Mouse (Mus musculus) ES-Bruce4 (cell line): ENCODE results near the gene Coro1c.

Source experiments
- CTCF ChIP-seq: IDR thresholded peaks from one replicate; pipeline ENCODE4 v1.8.1; 2011; ENCODE audit warnings: low read depth, low read length
- POLR2A ChIP-seq: IDR thresholded peaks from one replicate; pipeline ENCODE4 v1.8.1; 2011; ENCODE audit warnings: low read length; ENCODE audit not compliant: insufficient read depth

DNA sequence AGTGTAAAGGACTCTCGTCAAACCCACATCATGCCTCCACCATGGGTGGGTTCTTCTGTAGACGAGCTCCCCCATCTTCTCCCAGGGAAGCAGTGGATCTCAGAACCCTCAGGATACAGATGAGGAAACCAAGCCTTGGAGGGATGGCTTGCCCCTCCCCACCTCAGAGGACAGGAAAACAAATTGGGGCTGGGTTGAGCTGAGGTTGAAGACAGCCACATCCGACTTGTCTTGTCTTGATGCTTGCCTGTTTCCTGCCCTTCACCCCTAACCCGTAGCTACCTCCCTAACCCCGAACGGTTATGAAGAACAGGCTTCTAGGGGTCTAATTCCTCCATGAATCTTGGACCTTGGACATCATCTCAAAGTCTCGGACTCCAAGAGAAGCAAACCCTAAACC is 83.0 kb downstream of the Coro1c start:
- TF ChIP-seq CTCF (no peak), POLR2A (no peak)
